Mouse (Mus musculus) telencephalon, adult 2 months (tissue): ENCODE data around the gene Krt42.
"Not testable (repeated sequence)": the region's sequence is repeated elsewhere in the genome, so short reads cannot be mapped to it uniquely, and the experiment has no call there.

Source experiments
- DNase-seq: peaks from one replicate; pipeline ENCODE4 v3.0.0-alpha.2; 2011; ENCODE audit warnings: low read depth, low spot score

The Krt42 gene

GRCm38 (mm10) chr11:100269821-100270332, at the start of gene Krt42:
Gene Krt42, minus strand, starts transcription at chr11:100269871.
- no peak for DNase-seq

DNA sequence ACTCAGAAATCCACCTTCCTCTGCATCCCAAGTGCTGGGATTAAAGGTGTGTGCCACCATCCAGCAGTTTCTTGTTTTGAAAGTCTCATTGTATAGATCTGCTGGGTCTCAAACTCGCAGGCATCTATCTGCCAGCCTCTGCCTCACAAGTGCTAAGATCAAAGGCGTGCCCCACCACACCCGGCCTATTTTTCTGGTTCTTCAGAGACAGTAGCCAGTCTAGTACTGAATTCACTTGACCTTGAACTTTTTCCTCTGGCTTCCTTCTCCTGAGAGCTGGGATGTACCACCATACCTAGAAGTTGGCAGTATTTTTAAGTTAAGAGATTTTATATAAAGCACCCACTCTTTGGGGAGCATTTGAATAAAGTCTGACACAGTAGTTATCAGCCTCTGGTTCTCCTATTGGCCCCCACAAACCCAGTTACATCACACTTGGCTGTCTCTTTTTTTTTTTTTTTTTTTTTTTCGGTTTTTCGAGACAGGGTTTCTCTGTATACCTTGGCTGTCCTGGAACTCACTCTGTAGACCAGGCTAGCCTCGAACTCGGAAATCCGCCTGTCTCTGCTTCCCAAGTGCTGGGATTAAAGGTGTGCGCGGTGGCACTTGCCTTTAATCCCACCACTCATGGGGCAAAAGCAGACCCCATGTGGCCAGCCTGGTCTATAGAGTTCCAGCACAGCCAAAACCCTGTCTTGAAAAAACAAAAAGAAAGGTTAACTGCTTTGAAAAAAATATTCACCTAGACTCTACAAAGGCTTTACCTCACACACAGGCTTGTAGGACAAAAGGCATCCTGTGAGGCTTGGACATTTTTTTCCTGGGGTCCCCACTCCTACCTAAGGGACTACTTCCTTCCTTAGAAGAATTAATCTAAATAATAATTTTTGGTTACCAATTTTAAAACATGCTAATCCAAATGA, 49.1 kb upstream of the Krt42 start:
- no peak for DNase-seq

DNA sequence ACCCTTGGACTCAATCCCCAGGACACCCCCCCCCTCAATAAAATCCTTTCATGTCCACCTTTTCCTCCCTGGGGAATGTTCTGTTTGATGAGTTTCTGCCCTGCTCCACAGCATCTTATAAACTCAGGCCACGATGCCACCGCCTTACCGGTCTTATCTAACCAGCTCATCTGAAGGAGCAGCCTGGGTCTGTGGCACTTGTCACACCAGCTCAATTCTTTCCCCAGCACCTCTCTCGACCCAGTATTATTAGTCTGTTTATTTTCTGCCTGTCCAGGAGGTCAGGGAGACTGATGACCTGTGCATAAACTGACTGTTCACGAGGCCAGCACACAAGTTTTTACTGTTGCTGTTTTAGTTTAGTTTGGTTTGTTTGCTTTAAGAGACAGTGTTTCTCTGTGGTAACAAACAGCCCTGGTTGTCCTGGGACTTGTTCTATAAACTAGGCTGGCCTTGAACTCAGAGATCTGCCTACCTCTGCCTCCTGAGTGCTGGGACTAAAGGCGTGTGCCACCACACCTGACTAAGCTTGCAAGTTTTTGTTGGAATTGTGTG, 48.2 kb upstream of the Krt42 start:
- no peak for DNase-seq

- DNase-seq = no peak
Measured at GRCm38 (mm10) chr11:100315439-100315838, 45.8 kb upstream of the Krt42 start.

- no peak for DNase-seq
Measured at GRCm38 (mm10) chr11:100313424-100313823, 43.8 kb upstream of the Krt42 start.

GRCm38 (mm10) chr11:100312096-100312679, 42.5 kb upstream of the Krt42 start:
- DNase-seq = peak; percentile 87

DNA sequence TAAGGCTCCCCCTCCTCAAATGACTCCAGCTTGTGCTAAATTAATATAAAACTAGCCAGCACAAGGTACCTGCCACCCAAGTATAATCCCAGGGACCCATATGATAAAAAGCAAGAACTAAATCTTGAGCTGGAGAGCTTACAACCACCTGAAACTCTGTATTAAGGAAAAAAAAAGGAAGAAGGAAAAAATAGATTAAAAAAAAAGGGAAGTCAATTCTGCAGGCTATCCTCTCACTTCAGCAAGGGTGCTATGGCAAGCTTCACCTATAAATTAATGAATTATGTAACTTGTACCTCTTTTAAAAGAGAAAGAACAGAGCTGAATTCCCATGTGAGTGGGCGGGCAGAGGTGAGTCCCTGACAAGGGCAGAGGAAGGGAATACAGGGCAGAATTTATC, 42.0 kb upstream of the Krt42 start:
- DNase-seq = no peak

DNA sequence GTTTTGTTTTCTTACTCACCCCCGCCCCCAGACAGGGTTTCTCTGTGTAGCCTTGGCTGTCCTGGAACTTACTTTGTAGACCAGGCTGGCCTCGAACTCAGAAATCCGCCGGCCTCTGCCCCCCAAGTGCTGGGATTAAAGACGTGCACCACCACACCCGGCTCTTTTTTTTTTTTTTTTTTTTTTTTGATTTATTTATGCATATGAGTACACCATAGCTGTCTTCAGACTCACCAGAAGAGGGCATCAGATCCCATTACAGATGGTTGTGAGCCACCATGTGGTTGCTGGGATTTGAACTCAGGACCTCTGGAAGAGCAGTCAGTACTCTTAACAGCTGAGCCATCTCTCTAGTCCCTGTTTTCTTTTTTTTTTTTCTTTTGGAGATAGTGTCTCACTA, 39.0 kb upstream of the Krt42 start:
- DNase-seq = not testable (repeated sequence)

DNA sequence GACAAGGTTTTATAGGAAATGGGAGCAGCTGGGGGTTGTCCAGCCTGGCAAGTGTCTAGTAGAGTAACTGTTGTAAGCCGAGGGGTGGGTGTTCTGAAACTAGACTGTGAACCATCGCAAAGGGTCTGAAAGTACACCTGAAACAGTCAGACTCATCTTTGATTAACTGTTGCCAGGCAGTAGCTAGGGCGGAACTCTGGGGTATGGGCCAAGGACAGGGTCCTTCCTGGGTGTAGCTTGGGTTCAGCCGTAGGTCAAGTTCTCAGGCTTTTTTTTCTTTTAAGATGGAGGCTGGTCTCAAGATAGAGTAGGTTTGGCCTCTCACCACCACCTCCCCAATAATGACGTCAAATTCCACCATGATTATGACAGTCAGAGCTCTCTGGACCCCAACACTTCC, 38.2 kb upstream of the Krt42 start:
- no peak for DNase-seq

- no peak for DNase-seq
Measured at GRCm38 (mm10) chr11:100301292-100301691, 31.6 kb upstream of the Krt42 start.

GRCm38 (mm10) chr11:100300293-100300692, 30.6 kb upstream of the Krt42 start:
- no peak for DNase-seq

DNA sequence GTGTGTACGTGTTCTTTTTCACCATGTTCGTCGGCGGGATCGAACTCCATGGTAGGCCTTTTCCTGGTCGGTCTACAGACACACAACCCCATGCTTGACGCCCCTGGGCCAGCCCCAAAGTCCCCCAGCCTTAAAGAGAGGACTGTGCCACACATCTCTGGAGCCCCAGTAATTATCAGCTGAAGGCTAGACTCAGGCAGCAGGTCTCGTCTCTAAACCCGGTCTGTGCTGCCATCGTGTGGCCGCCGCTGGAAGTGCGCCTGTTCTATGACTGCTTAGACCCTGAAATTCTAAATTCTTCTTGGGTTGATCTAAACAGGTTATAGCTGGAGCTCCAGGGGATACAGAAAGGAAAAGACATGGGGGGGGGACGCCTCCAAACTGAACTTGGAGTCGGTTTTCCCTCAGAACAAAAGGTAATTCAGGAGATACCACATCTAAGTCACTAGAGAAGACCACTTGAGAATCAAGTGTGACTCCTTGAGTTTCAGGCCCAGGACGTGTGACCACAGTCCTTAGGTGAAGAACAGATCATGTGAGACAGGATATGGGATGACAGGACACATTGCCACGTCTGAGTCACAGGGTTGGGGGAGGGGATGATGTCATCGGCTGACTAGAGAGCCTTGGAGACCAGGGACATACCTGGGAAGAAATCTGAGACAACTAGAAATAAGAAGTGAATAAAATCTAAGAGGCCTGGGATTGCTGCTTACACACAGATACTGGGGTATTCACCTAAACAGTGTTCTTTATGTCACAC, 28.8 kb upstream of the Krt42 start:
- DNase-seq = no peak

DNA sequence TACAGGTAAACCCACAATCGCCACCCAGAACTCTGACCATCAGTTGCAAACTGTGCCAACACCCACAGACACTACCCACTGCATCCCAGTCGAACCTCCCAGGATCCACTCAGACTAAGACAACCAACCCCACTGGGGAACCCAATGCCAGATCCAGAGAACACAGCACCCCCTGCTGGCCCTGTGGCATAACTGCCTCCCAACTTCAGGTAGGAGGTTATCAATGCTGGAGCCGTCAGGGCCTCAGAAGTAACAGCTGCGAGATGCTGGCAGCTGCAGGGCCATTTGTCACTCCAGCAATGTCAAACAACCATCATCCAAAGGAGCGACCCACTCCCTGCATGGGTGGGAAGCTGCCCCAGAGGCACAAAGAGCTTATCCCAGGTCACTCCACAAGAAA, 28.1 kb upstream of the Krt42 start:
- no peak for DNase-seq

DNA sequence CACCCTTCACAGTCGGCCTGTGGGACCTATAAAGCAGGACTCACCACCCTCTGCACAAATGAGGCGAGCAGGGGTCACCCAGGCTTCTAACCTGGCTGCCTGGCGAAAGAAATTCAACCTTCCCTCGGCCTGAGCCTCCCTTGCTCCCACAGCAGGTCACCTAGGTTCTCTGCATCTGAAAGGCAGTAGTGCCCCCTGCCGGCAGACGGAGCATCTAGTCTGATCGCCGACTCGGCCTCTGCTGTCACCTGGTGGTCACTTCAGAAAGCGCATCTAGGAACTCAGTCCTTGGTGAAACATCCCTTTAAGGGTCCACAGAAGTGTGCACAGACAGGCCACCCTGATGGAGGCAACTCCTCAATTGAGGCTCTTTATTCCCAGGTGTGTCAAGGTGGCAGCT, 25.6 kb upstream of the Krt42 start:
- DNase-seq = peak; percentile 64

GRCm38 (mm10) chr11:100292884-100293283, 23.2 kb upstream of the Krt42 start:
- no peak for DNase-seq

- DNase-seq = no peak
Measured at GRCm38 (mm10) chr11:100290235-100290634, 20.6 kb upstream of the Krt42 start.

DNA sequence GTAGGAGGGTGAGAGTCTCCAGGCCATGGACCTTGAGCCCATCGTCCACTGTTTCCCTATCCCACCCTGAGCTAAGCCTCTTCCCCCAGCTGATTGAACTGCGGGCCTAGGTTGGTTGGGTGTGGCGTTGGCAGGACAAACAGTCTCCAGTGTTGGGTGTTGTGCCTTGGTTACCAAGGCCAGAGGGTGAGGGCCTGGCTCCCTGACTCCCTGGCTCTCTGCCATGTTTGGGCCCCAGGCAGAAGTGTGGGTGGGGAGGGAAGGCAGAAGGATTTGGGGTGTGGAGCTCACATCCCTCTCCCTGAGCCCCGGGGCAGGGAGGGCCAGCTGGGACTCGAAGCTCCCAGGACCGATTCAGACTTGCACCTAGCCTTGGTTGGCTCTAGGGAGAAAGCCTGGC, 19.3 kb upstream of the Krt42 start:
- no peak for DNase-seq

- no peak for DNase-seq
Measured at GRCm38 (mm10) chr11:100287024-100287423, 17.4 kb upstream of the Krt42 start.

- DNase-seq = no peak
Measured at GRCm38 (mm10) chr11:100284988-100285387, 15.3 kb upstream of the Krt42 start.

DNA sequence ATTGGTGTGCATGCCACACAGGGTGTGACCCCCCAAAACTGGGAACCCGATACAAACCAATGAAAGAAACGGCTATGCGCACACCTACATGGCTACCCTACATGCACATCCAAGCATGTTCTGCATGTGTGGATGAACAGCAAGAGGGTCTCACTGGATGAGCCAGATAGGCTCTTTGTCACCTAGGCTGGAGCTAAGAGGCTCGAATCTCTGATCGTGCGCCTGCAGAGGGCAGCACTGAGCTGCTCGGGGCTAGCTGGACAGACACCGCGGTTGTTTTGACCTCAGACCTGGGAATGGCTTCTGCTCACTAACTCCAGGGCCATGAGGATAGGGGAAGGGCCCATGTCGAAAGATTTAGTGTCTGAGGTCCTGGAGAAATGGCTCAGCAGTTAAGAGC, 12.9 kb upstream of the Krt42 start:
- no peak for DNase-seq

DNA sequence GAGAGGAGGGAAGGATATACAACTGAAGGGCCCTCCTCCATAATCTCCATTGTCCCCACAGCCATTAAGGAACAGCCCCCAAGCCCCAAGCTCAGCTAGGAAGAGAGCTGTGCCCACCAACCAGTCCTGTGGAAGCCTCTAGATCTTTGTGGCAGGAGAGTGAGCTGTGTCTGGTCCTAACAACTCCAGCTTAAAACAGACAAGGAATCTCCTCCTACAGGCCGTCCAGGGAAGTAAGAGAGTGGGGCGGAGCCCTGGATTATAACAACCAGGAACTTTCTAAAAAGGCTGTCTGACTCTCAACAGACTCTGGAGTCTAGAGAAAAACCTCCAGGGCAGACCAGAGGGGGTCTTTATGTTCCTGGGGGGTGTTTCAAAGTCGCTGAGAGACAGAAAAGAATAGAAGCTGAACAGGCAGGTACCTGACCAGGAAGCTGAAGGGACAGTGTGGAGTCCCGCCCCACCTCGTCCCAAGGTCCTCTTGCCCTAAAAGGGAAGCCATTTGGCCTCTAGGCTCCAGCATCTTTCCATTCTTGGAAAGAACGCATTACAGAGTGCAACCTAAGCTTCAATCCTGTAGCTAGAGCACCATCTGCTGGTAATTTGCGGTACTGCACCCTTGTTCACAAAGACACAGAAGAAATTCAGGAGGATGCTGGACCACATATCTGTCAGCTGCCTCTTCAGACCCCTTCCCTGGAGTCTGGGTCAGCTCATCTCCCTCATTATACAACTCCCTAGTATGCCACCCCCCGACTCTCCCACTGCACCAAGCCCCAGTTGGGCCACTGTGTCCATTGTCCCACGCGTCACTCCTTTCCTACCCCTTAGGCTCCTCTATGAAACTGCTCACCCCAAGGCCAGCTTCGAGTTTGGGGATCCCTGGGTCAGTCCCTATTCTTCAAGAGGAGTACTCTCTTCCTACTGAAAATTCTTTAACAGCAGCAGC, 12.2 kb upstream of the Krt42 start:
- peak; percentile 42 for DNase-seq
